Mouse (Mus musculus) T-cell, adult 66 days (primary cell): Measurements from ENCODE around the gene Usp25. TPM values are rescaled to one million over a fixed set of nuclear protein-coding genes. Genes with fewer than 3 reads are reported as not detected.

ENCODE experiments used
- total RNA-seq, 2 experiments: library from RNA; stranded (reverse); gene quantifications; 3 replicates in 1 of 2; 4 replicates in 1 of 2; pipeline ENCODE4 v1.2.4; 2023

The Usp25 gene
- 100 to 1,000 TPM; 111 to 117 TPM for total RNA-seq

DNA sequence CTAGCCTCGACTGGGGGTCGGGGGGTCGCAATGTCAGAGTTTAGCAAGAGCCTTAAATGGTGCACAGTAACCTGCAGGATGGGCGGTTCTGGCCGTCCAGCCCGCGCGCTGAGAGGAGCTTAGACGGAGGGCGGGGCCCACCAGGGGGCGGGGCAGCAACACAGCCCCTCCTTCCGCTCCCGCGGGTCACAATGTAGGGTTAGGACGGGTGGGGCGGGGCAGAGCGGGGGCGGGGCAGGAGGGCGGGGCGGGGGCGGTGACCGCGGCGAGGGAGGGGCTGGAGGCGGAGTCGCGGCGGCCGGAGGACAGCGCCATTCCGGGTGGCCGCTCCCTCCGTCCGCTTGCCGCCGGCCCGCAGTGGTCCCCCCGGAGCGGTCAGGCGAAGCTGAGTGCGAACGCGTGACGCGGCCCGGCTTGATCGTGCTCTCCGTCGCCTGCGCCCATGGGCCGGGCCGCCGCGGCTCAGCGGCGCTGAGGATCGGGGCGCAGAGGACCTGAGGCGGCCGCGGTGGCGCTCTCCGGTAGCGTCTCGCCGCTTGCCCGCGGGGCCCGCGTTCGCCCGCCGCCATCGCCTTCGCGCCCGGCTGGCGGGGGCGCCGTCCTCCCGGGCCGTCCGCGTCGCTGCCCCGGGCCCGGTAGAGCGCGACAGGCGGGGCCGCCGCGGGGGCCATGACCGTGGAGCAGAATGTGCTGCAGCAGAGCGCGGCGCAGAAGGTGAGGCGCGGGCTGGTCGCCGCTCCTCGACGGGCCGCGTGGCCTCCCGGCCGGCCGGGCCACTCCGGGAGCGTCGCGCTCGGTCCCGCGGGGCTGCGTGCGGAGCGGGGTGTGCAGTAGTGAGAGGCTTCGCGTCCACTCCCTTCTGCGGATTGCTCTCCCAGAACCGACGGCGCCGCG is at the start of gene Usp25:
Gene Usp25 (plus strand): TSS at position 280 of the 894 bp plus-strand sequence.

